Mouse (Mus musculus) kidney, postnatal 10 days (tissue): Measurements from ENCODE around the gene Ctnna3.

Experiments used
- DNase-seq: peaks from one replicate; pipeline ENCODE4 v3.0.0; 2021; ENCODE audit warnings: mixed read lengths

The Ctnna3 gene

DNA sequence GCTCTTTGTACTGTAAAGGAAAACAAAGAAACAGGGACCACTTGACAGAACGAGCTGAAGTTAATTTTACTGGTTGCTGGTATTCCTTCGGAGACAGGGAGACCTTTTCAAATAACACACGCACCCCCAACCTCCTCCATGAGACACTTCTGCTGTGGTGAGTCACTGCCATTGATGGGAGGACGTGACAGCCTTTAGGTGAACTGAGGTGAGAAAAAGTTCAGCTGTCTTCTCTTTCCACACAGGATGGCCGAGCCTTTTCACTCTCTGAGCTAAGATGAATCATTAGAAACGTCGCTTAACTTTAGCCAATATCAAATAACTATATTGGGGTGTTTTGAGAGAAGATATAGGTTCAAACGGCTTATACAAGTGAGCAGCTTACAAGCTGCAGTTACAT, 102.5 kb downstream of the Ctnna3 start:
- DNase-seq = no peak

DNA sequence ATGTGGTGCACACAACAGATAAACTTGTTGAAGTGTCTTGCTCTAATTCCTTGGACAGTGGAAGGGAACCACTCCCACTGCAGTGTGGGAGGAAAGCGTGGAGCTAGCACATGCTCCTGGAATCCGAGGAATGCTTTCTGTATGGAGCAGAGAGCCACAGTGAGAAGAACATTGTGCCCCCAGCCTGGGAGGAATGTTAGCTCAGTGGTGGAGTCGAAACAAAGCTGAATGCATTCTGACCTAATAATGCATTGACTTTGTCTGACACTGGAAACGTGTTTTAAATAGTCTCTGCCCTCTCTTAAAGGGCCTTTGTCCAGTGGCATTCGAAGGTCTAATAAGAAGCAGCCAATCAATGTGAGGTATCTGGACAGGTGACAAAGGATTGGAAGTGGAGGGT, 111.9 kb downstream of the Ctnna3 start:
- peak; percentile 55 for DNase-seq

DNA sequence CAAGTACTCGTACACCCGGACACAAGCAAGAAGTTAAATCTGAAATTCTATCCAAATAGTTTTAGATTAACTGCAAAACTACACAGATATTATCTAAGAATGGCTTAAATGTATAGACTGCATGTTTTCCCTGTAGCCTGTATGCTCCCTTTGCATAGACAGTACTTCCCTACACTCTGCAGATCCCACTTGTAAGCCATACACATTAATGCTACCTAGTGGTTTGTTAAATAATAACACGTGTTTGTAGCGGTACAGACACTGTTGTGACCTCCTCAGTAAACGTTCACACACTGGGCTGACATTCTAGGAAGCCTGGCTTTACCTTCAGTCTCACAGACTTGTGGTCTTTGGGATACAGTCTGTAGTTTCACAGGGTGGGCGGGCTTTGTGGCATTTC, 112.6 kb downstream of the Ctnna3 start:
- no peak for DNase-seq

DNA sequence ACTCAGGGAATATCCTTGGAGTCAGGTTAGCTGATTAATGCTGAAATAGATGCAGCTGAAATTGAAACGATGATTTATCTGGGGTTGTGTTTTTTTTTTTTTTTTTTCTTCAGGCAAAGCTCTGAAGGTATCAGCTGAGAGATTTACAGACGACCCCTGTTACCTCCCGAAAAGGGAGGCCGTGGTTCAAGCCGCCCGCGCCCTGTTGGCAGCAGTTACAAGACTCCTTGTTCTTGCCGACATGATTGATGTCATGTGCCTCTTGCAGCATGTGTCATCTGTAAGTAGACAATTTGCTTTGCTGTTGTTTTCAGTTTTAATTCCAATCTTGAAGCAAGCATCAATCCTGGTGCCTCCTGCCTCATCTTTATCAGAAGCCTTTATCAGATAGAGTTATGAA, 136.8 kb downstream of the Ctnna3 start:
- DNase-seq = no peak

DNA sequence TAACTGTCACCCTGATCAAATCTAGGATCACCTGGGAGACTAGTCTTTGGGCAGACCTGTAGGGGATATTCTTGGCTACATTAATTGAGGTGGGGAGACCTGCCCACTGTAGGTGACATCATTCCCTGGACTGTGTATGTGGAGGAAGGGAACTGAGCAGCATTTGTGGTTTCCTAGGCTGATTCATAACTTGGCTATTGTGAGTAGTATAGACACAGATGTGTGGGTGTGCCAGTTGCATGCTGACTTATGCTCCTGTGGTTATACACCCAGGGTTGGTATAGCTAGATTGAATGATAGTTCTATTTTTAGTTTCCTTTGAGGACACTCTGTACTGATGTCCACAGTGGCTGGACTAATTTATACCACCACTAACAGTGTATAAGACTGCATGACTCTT, 141.7 kb downstream of the Ctnna3 start:
- DNase-seq = no peak

DNA sequence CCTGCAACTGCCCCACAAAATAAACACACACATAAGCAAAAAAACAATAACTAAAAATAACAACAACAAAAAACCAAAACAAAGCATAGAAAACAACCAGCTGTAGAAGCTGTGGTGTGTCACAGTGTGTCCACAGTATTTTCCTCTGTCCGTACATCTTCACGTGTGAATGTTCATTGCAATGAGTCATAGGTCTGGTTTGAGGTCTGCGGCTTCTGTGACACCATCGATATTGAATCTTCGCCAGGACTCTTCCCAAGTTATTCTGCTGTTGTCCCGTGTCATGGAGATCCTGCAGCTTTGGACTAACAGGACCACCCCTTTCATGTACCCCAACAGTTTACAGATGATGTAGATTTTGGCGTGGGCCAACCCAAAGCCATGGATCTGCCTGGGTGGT, 143.0 kb downstream of the Ctnna3 start:
- DNase-seq = no peak

DNA sequence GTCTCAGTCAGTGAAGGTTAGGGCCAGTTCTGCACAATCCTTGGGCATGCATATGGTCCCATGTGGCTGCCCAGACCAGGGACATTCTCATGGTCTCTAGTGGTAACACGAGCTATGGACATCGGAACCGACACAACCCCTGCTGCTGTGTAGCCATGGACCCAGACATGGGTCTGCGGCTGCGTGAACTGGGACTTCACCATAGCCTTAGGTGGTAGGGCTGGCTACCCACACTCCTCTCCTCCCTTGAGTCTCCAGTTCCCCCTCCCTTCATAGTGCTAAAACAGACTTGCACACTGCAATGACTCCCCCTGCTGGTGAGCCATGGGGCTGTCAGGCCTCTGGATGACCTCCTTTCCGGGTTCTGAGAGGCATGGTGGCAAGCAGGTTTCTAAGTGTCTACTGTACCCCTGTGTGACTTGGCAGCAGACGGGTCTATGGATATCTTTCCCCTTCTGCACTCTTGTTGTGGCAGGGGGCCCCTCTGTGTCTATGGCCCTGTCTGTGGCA, 144.3 kb downstream of the Ctnna3 start:
- DNase-seq = peak; percentile 40

DNA sequence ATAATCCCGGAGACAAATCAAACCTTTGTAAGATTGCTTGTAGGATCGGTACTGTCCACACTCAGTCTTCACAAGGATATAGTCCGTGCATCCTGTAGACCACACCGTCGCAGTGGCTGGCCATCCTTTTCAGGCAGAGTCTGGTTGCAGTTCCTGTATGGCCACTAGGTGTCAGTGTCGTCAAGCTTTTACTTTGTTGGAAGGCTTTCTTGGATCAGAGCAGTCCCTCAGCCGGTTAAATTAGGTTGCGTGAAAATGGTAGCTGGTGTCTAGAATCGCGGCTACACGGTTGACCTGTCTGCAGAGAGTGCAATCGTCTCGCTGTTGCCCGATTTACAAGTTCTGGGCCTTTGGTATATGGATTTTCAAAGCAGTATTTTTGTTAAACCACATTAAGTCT, 152.7 kb downstream of the Ctnna3 start:
- peak; percentile 83 for DNase-seq

DNA sequence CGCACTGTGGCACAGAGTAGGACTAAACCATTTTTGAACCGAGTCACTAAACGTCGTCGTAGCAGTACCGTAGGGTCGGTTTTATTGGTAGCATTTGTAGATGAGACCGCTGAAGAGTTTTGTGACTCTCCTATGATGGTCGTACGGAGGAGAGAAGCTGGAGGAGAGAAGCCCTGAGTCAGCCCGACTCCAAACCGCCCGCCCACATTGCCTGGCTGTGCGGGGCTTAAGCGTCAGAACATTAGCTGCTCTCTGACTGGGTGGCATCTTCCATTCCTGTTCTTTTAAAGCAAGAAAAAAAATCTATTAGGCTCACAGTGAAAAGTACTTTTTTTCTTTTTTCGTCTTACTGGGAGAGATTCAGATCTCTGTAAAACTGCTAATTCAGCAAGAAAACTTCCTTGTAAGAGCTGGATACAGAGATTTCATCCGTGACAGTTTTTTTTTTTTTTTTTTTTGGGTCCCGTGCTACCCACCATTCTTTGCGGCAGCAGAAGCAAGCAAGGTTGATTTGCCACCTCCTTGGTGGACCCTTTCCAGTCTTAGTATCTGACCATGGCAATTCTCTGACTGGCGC, 154.0 kb downstream of the Ctnna3 start:
- no peak for DNase-seq

DNA sequence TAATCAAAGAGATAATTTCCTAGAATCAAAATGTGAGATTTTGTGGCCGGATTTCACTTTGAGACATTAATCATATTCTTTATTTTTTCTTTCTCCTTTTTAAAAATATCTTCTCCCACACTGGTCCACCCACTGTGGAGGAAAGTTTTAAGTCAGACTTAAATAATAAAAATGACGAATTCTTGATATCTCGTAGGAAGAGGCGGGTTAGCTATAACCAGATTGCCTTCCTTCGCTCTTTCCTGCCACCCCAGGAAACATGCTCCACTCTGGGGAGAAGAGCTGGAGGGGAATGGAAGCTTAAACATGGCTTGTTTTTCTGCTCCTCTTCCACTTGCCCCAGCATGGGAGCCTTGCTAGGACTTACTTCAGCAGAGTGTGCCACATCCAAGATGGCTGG, 169.5 kb downstream of the Ctnna3 start:
- no peak for DNase-seq

DNA sequence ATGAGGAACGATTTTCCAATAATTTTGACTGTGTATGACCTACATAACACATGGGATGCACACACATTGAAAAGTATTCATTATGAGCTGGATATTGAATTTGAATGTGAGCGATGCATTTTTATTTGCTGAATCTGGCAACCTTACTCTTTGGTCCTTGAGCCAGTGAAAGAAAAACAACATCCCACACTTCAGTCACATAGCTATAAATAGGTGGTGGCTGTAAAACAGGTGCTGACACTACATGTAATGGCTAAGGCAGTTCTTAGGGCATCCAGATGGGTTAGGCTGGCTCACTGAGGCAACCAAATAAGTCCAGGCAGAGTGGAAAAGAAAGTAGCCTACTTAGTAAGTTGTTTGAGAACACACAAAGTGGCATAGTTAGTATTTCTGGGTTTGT, 171.3 kb downstream of the Ctnna3 start:
- DNase-seq = no peak

DNA sequence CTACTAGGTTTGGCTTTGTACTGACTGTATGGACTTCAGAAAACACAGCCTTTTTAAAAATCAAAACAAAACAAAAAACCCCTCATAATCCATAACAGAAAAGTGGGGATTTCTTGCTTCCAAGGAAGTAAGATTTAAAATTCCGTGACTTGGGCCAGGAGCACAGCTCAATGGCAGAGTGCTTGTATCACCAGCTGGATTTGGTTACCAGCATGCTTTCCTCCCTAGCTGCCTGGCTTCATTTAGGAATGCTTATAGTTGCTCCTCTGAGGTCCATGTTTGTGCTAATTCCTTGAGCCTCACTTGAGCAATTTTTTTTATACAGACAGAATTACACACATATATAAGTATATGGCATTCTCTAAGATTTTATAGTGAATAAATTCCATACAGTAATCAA, 198.6 kb downstream of the Ctnna3 start:
- DNase-seq = no peak

DNA sequence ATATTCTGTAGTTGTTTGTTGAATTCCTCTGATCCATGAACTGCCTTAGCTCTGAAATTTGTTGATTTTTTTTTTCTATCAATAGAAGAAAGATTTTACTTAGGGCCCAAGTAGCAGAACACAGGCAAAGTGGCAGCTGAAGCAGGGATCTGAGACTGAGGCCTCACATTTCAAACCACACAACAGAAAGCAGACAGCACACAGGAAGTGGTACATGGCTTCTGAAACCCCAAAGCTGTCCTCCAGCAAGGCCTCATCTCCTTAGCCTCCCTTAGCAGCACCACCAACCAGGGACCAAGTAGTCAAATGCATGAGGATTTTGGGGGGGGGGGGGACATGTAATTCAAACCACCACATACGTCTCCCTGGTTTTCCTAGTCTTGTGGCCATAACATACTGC, 204.0 kb downstream of the Ctnna3 start:
- no peak for DNase-seq

DNA sequence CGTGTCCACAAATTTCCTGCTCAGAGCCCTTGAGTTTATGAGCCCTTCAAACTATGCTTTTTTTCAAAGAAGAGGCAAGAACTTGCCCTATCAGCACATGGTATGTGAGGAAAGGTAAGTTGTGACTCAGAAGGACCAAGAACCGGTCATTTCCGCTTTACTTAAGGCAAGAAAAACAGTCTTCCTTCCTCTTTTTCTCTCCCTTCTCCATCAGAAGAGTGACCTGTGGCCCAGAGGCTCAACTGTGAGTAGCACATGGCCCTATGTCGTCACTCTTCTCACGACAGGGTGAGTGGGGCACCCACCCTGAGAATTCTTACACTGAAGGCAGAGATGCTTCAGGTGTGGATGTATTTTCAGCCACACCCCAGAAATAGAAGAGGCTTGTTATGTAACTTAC, 208.1 kb downstream of the Ctnna3 start:
- DNase-seq = no peak

DNA sequence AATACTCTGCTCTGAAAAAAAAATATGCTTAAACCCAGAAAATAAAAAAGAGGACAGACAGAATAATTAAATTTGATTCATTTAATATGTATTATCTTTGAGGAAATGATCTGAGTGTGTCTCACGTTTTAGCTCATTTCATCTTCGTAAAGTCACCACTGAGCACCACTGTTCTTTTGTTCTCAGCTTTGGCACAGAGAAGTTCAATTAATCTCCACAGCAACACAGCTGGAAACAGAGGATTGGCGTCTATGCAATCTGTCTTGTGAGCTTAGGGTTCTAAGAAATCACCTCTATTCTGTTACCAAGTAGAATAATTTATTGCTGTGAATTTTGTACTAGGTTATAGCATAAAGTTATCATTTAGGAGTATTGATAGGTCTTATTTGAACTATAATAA, 217.4 kb downstream of the Ctnna3 start:
- no peak for DNase-seq

DNA sequence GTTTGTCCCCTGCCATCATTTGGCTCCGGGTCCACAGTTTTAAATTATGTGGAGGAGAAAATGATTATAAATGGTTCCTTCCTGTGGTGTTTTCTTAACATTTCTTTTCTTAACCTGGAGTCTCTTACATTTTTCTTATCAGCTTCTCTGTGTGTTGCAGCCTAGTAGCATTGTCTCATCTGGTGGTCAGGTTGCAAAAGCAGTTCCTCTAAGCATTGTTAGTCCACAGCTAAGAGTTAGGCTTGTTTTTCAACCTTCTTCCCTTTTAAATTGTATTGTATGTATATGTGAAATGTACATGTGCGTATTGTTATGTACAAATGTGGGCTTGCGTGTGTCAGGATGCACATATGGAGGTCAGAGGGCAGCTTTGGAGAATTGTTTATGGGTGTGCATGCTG, 220.4 kb downstream of the Ctnna3 start:
- DNase-seq = no peak

DNA sequence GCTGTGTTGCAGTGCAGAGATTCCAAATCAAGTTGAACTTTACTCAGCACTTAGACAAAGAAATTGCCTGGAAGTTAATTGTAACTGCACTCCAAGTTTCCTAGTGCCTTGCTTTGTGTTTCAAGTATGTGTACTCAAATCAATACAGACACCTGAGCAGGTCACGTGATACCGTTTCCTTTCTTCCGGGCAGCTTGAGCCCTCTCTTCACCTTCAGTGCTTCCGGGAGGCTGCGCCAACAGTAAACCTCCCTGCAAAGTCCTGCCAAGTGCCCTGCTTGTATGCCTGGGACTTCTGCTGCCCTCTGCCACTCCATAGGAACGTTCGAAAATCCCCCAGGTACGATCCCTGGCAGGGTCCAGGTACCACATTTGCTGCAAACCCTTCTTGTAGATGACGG, 223.0 kb downstream of the Ctnna3 start:
- no peak for DNase-seq

DNA sequence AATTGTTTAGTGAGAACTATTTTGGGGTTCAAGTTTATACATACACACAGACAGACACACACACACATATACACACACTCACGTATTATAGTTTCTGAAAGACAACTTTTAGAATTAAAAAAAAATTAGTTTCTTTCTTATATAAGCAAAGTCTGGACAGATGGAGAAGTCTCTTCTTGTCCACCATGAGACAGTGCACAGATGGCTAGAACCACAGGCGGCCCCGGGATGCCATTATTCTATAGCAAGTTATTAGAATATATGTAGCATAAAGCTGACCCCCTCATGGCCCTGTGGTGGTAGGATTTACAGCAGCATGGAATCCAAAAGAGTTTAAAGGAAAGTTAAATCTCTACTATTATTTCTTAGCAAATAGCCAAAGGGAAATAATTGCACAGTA, 223.7 kb downstream of the Ctnna3 start:
- no peak for DNase-seq

DNA sequence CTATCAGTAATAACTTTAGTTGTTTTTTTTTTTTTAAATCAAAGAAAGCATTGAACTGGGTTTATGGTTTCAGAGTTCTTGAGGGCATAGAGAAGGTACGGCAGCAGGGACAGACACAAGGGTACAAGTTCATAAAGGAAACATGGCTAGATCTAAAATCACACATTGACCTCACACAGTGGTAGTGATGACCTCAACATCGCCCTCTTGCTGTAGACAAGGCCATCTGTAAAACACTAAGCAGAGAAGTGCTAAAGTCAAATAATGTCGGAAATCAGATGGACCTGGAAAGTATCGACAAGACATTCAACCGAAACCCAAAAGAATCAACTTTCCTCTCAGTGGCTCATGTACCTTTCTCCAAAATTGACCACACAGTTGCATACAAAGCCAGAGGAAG, 224.7 kb downstream of the Ctnna3 start:
- DNase-seq = no peak

DNA sequence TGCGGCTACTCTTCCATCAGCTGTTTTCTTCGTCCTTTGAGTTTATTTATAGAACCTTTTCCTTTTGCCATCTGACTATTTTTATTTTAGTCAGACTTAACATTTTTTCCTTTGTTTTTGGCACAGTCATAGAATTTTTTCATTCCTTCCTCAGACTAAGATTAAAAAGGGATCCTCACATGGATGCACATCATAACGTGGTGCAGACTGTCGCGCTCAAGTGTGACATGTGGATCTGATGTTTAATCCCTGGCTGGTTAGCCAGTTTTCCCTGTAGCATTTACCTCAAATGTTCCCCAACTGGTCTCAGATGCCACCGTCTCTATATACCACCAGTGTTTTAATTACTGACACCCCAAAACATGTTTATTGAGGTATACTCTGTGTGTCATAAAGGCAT, 246.4 kb downstream of the Ctnna3 start:
- DNase-seq = no peak

DNA sequence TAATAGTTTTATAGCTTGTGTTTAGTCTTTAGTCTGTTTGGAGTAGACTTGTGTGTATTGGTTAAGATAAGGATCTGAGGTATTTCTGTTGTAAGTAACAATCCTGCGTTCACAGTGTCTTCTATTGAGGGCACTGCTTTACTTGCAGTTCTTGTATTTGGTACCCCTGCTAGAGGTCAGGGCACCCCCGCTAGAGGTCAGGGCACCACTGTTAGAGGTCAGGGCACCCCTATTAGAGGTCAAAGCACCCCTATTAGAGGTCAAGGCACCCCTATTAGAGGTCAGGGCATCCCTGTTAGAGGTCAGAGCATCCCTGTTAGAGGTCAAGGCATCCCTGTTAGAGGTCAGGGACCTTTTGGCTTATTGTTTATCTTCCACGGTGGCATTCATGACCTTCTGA, 259.3 kb downstream of the Ctnna3 start:
- no peak for DNase-seq

DNA sequence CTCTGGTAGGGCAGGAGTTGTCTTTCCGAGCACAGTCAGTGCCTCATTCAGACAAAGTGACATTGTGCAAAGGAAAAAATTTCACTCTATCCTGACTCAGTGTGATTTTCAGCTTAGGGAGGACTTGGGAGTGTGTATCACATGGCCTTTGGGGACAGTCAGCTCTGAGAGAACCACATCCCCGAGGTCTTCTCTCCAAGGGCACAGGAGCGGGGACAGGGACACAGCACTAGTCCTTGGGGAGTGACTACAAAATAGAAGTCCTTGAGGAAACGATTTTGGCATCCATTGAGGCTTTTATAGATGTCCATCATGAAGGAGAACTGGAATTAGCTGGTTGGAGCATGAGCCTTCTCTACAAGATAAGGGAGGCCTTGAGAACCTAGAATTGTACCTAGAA, 259.8 kb downstream of the Ctnna3 start:
- no peak for DNase-seq

DNA sequence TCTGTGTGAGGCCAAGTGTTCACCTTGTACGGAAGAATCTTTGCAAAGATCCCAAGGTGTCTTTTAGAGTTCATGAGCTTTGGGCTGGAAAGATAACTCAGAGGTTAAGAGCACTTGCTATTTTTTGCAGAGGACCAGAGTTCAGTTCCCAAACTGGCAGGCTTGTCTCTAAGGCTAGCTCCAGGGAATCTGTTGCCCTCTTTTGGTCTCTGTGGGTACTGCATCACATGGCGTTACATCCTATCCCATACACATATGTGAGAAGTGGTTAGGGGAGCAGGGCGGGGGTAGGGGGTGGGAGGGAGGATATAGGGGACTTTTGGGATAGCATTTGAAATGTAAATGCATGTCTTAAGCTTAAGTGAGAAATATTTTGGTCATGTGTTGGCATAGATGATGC, 262.1 kb downstream of the Ctnna3 start:
- DNase-seq = peak; percentile 27

DNA sequence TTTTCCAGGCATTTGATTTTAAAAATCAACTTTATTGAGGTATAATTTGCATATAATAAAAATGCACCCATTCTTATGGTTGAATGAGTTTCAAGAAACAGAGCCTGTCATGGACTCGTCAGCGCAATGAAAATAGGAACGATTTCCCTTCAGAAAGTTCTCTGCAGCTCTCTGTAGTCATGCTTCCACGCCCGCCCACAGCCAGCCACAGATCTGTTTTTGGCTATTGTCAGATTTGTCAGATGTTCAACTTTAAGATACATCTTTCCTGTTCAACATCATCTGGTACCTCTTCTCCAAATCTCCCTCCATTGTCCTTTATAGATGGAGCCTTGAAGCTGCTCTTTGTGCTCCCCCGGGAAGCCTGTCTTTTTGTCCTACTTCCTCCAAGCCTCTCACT, 280.3 kb downstream of the Ctnna3 start:
- DNase-seq = no peak

DNA sequence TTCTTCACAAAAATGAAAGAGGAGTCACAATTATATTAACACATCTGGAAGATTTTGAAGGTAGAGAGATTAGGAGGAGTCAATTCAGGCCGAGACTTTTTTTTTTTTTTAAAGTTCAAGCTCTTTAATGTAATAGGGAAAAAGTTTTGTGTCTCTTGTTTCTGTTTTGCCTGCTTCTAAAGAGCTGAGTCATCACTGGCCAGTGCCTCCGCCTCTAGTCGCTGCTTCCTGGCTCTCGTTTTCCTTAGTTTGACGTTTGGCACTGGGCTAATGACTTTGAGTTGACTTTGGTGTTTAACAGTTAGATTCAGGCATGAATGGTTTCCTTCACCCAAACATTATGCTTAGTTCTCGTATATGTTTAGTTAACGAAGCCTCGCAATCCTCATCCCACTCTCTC, 282.6 kb downstream of the Ctnna3 start:
- no peak for DNase-seq

DNA sequence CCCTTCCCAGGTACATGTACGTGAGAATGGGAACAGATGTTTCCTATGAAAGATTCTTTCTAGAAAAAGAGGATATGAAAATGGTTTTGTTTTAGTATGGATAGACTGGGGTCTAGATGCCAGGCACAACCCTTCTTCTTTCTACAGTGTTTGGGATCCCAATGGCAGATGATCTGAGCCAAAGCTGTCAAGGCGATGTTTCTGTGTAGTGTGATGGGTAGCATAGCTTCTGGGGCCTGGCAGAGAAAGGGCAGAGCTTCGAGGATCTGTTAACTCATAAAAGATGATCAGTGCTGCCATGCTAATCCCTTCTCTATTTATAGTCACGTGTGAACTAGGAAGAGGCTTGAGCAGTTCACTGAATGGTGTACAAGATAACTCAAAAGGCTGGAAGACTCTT, 284.3 kb downstream of the Ctnna3 start:
- no peak for DNase-seq
